Mouse (Mus musculus) heart, embryonic 12.5 days (tissue): ENCODE data around the gene Kdm6b. TPM values are rescaled to one million over a fixed set of nuclear protein-coding genes. Genes with fewer than 3 reads are reported as not detected.
A peak's percentile ranks its signal among the peaks of the same experiment; 100 is the strongest.

ENCODE experiments used
- ATAC-seq: fragments of 200-750 bp; cut with Nextera tagmentation; 2 replicates; pipeline ENCODE4 v1.8.0; 2017; ENCODE audit warnings: moderate TSS enrichment, moderate library complexity; ENCODE audit not compliant: insufficient number of reproducible peaks, low FRiP score
- H3K27ac ChIP-seq: fragments of 300-500 bp; sonication (generic); 2 replicates; pipeline ENCODE4 v1.5.1; 2016; ENCODE audit warnings: mild to moderate bottlenecking, moderate library complexity; ENCODE audit not compliant: poor library complexity, severe bottlenecking
- H3K27me3 ChIP-seq: fragments of 300-500 bp; sonication (generic); replicated peaks from 2 replicates; pipeline ENCODE4 v1.6.1; 2016; ENCODE audit warnings: mild to moderate bottlenecking, moderate library complexity
- H3K36me3 ChIP-seq: fragments of 300-500 bp; sonication (generic); 2 replicates; pipeline ENCODE4 v1.6.1; 2016; ENCODE audit warnings: mild to moderate bottlenecking, moderate library complexity
- H3K4me1 ChIP-seq: fragments of 300-500 bp; sonication (generic); replicated peaks from 2 replicates; pipeline ENCODE4 v1.6.1; 2016; ENCODE audit warnings: mild to moderate bottlenecking
- H3K4me2 ChIP-seq: fragments of 300-500 bp; sonication (generic); 2 replicates; pipeline ENCODE4 v1.6.1; 2016; ENCODE audit warnings: mild to moderate bottlenecking, moderate library complexity
- H3K4me3 ChIP-seq: fragments of 300-500 bp; sonication (generic); 2 replicates; pipeline ENCODE4 v1.5.1; 2016; ENCODE audit warnings: mild to moderate bottlenecking
- H3K9ac ChIP-seq: fragments of 300-500 bp; sonication (generic); 2 replicates; pipeline ENCODE4 v1.6.1; 2016; ENCODE audit warnings: mild to moderate bottlenecking, moderate library complexity
- H3K9me3 ChIP-seq: fragments of 300-500 bp; sonication (generic); replicated peaks from 2 replicates; pipeline ENCODE4 v1.6.1; 2016; ENCODE audit warnings: mild to moderate bottlenecking, moderate library complexity
- WGBS: fragments of 180-500 bp; shearing (Covaris S2); methylation state at CpG from one replicate; pipeline ENCODE4 v1.1.7; 2016; 5-methylcytosine and 5-hydroxymethylcytosine counted together
- polyA plus RNA-seq: library from polyadenylated mRNA; unstranded; fragments of >200 nt; fragmentation: Nextera tagmentation; extraction: Ambion mirVana; gene quantifications from 2 replicates; pipeline ENCODE4 v1.2.1, GENCODE M21; 2016

Kdm6b gene
- polyA plus RNA-seq, 1 experiment from 2014 or later = 24.9 TPM

DNA sequence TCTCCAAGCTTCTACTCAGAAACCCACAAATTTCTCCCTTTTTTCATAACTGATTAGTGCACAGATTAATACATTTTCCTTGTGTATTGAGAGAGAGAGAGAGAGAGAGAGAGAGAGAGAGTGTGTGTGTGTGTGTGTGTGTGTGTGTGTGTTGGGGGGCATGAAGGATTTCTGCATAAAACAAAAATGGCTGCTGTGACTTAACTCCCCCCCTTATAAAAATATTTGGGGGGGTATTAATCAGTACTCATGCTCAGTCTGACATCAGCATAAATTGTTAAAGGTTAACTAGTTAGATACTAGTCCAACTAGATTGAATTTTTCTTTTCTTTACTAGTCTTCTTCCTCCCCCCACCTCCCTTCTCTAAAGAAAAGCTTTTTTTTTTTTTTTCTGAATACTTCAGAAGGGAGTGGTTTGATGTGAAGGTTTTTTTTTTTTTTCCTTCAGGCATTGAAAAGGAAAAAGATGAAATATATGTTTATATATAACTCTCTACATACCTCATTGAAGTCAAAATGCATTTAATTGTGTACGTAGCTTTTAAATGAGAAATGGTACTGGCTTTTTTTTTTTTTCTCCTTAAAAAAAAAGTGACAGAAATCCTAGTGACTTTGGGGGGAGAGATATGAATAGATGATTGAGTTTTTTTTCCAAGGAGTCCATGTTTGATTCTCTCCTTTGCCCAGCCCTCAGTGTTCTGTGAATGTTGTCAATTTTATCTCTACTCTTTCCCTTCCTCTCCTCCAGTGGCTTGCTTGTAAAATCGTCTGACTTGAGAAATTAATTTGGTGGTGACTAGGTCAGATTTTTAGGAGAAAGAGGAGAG lies 43.3 kb downstream of the Kdm6b start:
- Histone ChIP-seq H3K27ac (no peak overlapping the region; the same call in 1 of the 2 replicates), H3K4me1 (peaks cover 54% of the 10 kb centered on the region), H3K4me3 (no peak overlapping the region), H3K9me3 (no peaks in the 10 kb centered on the region), H3K9ac (no peak overlapping the region), H3K4me2 (peak overlapping the region; percentile 97), H3K27me3 (no peaks in the 10 kb centered on the region), H3K36me3 (peaks cover 5% of the 10 kb centered on the region; the same call in 1 of the 2 replicates)
- ATAC-seq = no peak
- WGBS = 40% methylated on average over 2 of the region's 2 CpGs

DNA sequence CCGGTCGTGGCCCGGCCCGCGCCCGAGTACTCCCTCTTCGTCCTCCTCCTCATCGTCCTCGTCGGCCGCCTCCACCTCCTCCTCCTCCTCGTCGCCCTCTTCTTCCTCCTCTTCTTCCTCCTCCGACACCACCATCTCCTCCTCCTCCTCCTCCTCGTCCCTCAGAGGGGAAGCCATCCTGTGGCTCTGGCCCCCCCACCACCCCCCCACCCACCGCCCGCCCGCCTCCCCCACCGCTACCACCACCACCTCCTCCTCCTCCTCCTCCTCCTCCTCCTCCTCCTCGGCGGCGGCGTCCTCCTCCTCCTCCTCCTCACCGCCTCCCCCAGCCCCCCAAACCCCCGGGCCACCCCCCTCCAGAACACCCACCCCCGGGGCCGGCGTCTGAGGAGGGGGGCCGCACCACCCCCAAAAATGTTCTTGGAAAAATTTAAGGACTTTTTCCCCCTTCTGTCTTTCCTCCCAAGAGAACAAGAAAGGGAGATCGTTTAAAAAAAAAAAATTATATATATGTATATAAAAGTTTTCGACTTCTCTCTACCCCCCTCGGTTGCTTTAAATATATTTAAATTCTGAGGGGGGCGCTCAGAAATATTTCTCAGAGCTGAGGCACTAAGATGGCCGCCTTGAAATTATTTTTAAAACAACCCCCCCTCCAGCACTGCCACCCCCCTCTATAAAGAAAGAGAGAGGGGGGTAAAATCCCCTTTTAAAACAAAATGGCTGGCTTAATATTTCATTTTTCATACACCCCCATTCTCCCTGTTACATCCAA lies 44.1 kb downstream of the Kdm6b start, which contains the start of gene Chd3:
TSS of gene Chd3 (minus strand) at position 192 of the 775 bp plus-strand sequence.
- H3K4me3 ChIP-seq = peak within 1 kb of the TSS; percentile 98
- no peak for ATAC-seq
- H3K36me3 ChIP-seq = peaks cover 5% of the 10 kb centered on the region; the same call in 1 of the 2 replicates
- H3K4me2 ChIP-seq = peak within 1 kb of the TSS; percentile 97
- no peaks in the 10 kb centered on the region for H3K27me3 ChIP-seq
- 7% methylated on average over 11 of the region's 34 CpGs for WGBS
- peaks cover 62% of the 10 kb centered on the region for H3K4me1 ChIP-seq
- H3K9ac ChIP-seq = peak within 1 kb of the TSS; percentile 100
- H3K27ac ChIP-seq = peak within 1 kb of the TSS; percentile 97
- no peaks in the 10 kb centered on the region for H3K9me3 ChIP-seq

DNA sequence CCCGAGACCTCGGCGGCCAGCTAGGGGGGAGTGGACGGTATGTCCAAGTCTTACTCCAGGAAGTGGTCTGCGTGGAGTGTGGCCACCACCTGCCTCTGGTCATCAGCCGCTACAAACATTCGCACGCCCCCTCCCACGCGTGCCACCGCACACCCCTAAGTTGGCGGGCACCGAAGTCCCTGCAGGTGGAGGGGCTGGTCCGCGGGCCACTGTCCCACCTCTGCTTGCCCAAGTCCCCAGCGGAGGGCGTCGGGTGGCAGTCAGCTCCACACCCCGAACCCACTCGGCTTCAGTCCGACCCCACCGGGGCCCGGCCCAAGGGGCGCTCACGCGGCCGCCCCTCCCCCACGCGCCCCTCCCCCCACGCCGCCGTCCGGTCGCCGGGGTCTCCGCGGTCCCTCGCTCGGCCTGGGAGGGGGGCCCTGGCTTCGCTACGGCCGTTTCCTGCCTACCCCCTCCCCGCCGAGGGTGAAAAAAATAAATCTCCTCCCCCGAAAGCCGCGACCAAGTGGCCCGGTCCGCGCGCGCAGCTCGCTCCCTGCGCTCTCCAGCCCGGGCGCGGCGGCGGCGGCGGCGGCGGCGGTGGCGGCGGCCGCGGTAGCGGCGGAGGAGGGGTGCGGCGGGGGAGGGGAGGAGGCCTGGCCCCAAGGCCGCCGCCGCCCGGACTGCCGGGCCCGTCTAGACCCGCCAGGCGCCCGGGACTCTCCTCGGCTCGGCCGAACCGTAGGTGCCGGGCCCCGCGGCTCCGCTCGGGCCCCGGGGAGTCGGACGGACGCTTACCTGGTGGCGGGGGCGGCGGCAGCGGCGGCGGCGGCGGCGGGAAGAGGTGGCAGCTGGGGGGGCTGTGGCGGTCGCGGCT lies 44.9 kb downstream of the Kdm6b start:
- H3K4me1 ChIP-seq = peaks cover 66% of the 10 kb centered on the region
- ATAC-seq = peak; percentile 26

DNA sequence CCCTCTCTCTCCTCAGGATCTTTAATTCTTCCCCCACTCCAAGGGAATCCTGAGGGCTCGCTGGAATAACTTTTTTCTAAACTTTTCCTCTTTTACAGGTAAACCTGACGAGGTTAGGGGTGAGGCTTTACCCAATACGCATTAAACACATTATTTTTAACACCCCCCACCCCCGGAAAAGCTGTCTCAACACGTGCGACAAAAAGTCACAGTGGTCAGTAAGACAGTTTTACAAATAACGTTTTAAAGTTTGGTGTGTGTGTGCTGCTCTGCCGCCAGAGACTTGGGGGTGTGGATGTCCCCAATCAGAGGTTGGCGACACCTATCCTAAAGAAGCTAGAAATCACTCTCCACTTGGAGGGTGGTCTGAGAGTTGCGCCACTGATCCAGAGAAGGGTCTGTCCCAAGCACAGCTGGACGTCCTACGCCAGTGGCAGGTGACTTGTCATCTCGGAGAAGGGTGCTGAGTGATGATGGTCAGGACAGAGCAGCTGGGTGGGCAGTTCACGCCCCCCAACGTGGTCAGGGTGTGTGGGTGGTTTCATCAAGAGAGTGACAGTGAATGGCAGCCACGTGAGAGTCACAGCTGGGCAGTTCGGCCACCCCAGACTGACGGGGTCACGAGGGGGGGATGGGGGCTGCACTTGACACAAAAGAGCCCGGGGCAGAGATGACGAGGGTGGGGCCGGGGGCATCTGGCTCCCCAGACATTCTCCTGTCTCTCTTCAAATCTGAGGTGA lies 45.7 kb downstream of the Kdm6b start:
- Histone ChIP-seq H3K27ac (peak overlapping the region; percentile 97), H3K27me3 (no peaks in the 10 kb centered on the region), H3K4me2 (peak overlapping the region; percentile 97), H3K9ac (peak overlapping the region; percentile 100), H3K9me3 (no peaks in the 10 kb centered on the region), H3K4me1 (peaks cover 58% of the 10 kb centered on the region), H3K4me3 (peak overlapping the region; percentile 98), H3K36me3 (peaks cover 11% of the 10 kb centered on the region)
- ATAC-seq = peak; percentile 22; the same call in 1 of the 2 replicates
- under 1% methylated on average over 22 of the region's 22 CpGs for WGBS

More for the DNA sequence above, 44.9 kb downstream of the Kdm6b start:
- peak overlapping the region; percentile 97 for H3K4me2 ChIP-seq
- no peaks in the 10 kb centered on the region for H3K27me3 ChIP-seq
- peak overlapping the region; percentile 97 for H3K27ac ChIP-seq
- H3K4me3 ChIP-seq = peak overlapping the region; percentile 98
- H3K9ac ChIP-seq = peak overlapping the region; percentile 100
- under 1% methylated on average over 52 of the region's 106 CpGs for WGBS
- peaks cover 4% of the 10 kb centered on the region for H3K36me3 ChIP-seq
- no peaks in the 10 kb centered on the region for H3K9me3 ChIP-seq

DNA sequence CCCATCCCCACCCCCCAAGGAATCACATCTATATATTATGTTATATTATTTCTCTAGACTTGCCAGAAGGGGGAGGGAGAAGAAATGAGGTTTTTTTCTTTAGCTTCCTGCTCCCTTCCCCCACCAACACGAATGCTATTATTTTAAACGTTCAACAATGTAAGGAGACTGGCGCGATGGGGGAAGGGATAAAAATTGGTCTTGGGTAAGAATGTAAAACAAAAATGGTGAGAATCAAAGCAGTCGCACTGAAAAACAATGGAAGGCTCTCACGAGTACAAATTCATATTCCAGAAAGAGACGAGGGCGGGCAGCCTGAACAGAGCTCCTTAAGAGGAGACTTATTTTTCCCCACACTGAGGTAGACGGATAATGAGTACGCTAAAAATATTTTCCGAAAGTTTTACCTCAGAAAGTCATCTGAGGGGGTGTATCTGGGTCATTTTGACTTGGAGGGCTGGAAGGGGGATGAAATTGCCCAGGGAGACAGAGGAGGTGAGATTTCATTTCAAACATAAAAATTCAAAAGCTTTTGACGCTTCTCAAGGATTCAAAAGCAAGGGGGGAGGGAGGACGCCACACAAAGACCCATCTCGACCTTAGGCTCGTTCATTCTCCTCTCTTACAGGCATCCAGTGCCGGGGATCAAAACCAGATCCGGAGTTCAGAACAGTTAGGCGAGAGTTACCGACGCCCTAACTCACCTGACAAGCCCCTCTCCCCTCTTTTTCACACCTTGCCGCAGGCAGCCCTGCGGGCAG lies 46.4 kb downstream of the Kdm6b start:
- under 1% methylated on average over 22 of the region's 22 CpGs for WGBS
- Histone ChIP-seq H3K4me3 (peak overlapping the region; percentile 98), H3K9me3 (no peaks in the 10 kb centered on the region), H3K27ac (peak overlapping the region; percentile 97), H3K36me3 (peaks cover 16% of the 10 kb centered on the region), H3K9ac (peak overlapping the region; percentile 100), H3K4me2 (peak overlapping the region; percentile 97), H3K4me1 (peaks cover 50% of the 10 kb centered on the region), H3K27me3 (no peaks in the 10 kb centered on the region)
- ATAC-seq = no peak

DNA sequence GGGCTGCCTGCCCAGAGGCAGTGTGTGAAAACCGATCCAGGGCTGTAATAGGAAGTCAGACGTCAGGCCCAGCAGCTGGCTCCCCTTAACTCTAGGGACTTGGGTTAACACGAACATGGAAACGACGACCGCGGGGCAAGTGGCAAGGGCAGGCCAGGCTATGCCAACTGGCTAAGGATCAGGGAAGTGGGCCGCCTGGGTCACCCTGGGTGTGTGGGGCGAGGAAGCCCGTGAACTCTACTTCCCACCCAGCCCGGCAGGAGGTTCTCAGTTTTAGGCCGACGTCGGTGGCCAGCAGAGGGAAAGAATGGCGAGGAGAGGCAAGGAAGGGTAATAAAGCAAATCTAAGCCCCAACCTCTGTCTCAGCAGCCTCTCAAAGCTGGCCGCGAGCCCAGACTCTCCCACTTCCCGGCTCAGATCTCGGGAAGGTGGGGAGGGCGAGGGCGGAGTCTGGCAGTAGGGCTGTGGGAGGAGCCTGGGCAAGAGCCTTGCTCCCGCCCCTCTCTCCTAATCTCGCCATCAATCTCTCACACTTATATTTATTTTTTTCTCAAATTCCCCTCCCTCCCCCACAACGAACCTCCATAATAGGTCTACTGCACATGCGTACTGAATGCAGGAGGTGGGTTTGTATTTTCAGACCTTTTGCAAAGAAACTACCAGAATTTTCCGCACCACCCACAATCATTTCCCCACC lies 47.2 kb downstream of the Kdm6b start:
- under 1% methylated on average over 26 of the region's 26 CpGs for WGBS
- Histone ChIP-seq H3K36me3 (peaks cover 24% of the 10 kb centered on the region), H3K4me3 (peak overlapping the region; percentile 98), H3K27ac (peak overlapping the region; percentile 97), H3K9me3 (no peaks in the 10 kb centered on the region), H3K4me1 (peaks cover 43% of the 10 kb centered on the region), H3K9ac (peak overlapping the region; percentile 100), H3K27me3 (no peaks in the 10 kb centered on the region), H3K4me2 (peak overlapping the region; percentile 97)
- ATAC-seq = peak; percentile 85

DNA sequence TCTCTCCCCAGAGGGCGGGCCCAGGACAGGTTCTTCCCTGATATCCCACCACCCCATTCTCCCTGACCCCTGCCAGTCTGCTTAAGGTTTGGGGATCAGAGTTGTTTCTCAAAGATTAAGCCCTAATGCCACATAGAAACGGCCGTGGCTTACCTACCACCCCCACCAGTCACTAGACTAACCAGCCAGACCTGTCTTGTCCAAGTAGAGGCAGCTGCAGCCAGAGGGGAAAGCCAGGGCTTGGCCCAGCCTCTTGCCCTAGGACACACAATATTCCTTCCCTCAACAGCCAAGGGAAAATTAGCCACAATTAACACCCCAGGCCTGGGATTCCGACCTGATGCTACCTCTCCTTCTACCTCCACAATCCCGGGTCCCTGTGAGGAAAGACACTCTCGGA lies 47.8 kb downstream of the Kdm6b start:
- H3K36me3 ChIP-seq = peaks cover 30% of the 10 kb centered on the region
- H3K9ac ChIP-seq = peak overlapping the region; percentile 71
- WGBS = 32% methylated on average over 6 of the region's 6 CpGs
- peak overlapping the region; percentile 97 for H3K27ac ChIP-seq
- H3K4me3 ChIP-seq = peak overlapping the region; percentile 98
- no peak for ATAC-seq
- H3K4me1 ChIP-seq = peaks cover 37% of the 10 kb centered on the region
- H3K27me3 ChIP-seq = no peaks in the 10 kb centered on the region
- H3K9me3 ChIP-seq = no peaks in the 10 kb centered on the region
- peak overlapping the region; percentile 97 for H3K4me2 ChIP-seq

DNA sequence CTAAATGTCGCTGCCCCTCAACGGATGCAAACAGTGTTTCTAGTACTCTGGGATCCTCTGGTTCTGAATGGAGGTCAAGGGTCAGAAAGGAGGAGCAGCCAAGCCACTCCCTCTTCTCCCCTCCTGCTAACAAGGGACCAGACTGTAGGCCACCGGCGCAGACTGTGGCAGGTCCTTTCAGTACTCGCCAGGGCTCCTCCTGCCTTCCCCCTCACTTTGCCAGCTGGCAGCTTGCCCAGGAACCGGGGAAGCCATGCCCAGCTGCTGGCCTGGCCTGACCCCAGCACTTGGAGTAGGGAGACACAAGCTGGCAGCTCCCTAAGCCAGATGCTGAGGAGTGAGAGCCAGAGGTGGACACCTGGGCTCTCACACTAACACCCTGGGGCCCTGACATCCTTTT lies 48.6 kb downstream of the Kdm6b start:
- peak; percentile 9; the same call in 1 of the 2 replicates for ATAC-seq
- Histone ChIP-seq H3K9me3 (no peaks in the 10 kb centered on the region), H3K27me3 (no peaks in the 10 kb centered on the region), H3K36me3 (peaks cover 38% of the 10 kb centered on the region), H3K4me1 (peaks cover 35% of the 10 kb centered on the region), H3K27ac (peak overlapping the region; percentile 97), H3K4me3 (peak overlapping the region; percentile 5; the same call in 1 of the 2 replicates), H3K9ac (peak overlapping the region; percentile 71; the same call in 1 of the 2 replicates), H3K4me2 (peak overlapping the region; percentile 97)
- WGBS = 2% methylated on average over 6 of the region's 6 CpGs

DNA sequence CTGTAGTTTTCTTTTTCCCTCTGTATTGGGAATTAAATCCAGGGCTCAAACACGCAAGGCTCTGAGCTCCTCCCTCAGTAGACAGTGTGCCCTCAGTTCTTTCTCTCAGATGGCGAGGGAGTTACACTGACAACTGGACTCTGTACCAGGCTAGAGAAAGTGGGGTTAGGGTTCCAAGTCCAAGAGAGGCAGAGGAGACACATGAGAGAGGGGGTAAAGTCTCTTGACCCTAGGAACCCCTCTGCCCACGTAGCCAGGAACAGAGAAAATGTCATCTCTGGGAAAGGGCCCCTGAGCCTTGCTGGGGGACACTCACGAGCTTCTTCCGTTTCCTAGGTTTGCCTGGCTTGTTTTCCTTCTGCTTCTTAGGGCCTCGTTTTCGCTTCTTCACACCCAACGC lies 49.1 kb downstream of the Kdm6b start:
- WGBS = 56% methylated on average over 8 of the region's 8 CpGs
- Histone ChIP-seq H3K4me1 (peaks cover 35% of the 10 kb centered on the region), H3K4me3 (no peak overlapping the region), H3K27ac (peak overlapping the region; percentile 97), H3K9me3 (no peaks in the 10 kb centered on the region), H3K4me2 (peak overlapping the region; percentile 97), H3K9ac (no peak overlapping the region), H3K36me3 (peaks cover 43% of the 10 kb centered on the region), H3K27me3 (no peaks in the 10 kb centered on the region)
- no peak for ATAC-seq
